Mouse (Mus musculus) spleen, postnatal 10 days (tissue): Measurements from ENCODE around the gene Irx6.

Source experiments
- DNase-seq, 2 experiments: peaks; one replicate each; pipeline ENCODE4 v3.0.0; 2021 to 2022; ENCODE audit warnings: low spot score in 2 of 2

The Irx6 gene

GRCm38 (mm10) chr8:92674244-92675128, at the start of gene Irx6:
Gene Irx6, plus strand, starts transcription at chr8:92674288.
- DNase-seq, result no peak

DNA sequence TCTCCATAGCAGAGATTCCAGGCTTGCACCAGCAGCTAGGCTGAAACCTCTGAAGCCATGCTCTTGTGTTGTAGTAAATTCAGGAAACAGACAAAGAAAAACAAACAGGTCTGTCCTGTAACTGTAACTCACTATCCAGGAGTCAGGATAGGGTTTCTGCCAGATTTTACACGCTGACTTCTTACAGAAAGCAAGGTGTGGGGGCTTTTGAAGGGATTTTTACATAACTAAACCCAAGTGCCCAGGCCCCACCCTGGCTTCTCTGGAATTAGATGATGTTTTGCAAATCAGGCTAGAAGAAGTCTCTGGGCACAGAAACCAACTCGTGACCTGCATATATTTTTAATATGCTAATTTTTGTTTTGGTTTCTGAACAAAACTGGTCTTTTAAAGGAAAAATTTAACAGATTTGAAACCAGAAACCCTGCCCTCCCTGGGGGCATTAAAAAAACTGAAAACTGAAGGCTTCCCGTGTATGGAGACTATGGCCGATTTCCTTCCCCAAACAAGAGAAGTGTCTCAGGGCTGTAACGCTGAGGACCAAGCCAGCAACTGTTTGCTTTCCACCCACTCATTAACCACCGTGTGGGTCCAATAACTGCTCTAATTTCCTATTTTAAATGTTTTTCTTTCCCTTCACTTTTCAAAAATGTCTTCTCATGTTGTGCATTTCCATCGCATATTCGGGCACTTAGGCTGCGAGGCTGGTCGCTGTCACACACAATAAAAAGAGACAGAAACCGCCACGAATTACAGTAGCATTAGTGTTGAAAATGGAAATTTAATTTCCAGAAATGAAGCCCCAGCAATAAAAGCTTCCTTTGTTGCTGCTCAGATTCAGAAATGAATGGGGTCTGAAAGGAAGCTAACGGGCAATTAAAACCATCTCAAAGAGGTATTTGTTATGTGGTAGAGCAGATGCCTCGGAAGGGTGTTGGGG, 45.1 kb upstream of the Irx6 start:
- DNase-seq, result no peak

DNA sequence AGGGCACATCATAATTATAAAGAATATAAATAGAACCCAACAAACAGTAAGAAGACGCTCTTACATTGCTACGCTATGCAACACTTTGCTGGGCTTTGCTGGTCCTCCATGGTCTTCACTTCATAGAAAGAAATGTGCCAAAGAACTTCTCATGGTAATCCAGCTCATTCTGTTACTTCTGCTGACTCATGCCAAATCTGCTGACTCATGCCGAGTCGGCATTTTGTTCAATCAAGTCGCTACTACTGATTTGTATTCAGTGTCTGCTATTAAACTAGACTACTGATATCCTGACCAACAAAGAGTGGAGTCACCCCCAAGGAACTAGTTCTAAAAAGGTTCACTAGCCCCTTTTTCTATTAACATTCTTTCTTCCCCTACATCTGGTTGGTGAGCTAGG, 40.9 kb upstream of the Irx6 start:
- DNase-seq, result no peak

GRCm38 (mm10) chr8:92640820-92641219, 33.3 kb upstream of the Irx6 start:
- DNase-seq, result no peak

GRCm38 (mm10) chr8:92646637-92647036, 27.5 kb upstream of the Irx6 start:
- DNase-seq, result no peak

- no peak for DNase-seq
These were observed 9.9 kb upstream of the Irx6 start for GRCm38 (mm10) chr8:92664207-92664606.

DNA sequence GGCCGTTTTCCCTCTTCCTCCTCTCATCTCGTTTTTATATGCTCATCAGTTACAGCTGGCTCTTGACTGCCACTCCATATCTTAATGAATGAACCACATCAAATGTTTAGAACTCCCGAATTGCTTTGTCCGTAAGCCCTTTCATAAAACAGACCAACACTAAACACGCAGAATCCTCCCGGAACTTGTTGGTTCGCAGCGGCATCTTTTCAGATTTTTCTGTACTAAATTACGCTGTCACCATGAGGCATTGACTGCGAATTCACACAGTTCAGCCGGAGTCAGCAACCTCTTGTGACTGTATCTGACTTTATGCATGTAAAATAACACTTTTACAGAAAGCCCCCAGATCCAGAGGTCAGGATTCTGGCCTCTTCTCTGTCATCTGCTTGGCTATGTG, 3.9 kb upstream of the Irx6 start:
- DNase-seq, result no peak

DNA sequence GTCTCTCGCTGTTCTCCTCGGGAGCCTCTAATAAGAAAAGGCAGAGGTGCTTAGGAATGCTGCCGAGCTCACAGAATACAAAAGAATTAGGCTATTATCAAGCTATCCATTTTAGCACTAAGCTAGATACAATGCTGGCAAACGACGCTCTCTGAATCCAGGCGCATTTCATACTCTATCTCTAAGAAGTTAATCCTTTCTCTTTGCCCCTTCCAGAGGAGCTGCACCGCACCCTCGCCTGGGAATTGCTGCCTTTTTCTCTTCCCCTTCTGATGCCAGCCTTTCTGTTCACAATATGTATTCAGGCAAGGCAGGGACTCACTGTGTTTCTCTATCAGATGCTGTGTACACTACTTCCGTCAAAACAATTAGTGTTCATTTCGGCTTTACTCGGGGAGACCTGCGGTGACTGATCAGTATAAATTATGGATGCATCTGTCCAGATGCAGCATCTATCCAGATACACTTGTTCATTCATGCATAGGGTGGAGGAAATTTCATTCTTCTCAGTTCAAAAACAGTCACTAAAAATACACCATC, 3.4 kb upstream of the Irx6 start:
- DNase-seq, result no peak

GRCm38 (mm10) chr8:92671892-92672291, 2.2 kb upstream of the Irx6 start:
- DNase-seq, result no peak

DNA sequence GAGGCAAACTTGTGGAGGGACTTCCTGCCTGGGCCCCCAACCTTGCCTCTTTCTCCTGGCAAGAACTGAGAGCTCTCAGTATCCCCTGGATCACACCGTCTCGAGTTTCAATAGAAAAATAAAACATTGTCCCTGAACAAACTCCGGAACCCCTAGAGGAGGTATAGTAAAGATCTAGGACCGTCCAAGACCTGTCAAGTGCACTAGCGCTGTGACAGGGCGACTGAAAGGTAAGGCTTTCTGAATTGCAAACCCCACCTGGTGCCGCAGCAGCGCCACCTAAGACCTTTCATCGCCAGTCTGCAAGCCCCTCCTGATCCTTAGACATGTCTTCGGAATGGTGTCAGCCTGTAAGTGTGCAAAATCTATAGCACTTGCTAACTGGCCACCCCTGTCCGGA, 987 bp upstream of the Irx6 start:
- DNase-seq, result no peak

- no peak for DNase-seq
These were observed 389 bp upstream of the Irx6 start for GRCm38 (mm10) chr8:92673555-92674243.

GRCm38 (mm10) chr8:92678407-92678806, 4.3 kb downstream of the Irx6 start:
- no peak for DNase-seq

- no peak for DNase-seq
These were observed 23.3 kb downstream of the Irx6 start for GRCm38 (mm10) chr8:92697361-92697760.

DNA sequence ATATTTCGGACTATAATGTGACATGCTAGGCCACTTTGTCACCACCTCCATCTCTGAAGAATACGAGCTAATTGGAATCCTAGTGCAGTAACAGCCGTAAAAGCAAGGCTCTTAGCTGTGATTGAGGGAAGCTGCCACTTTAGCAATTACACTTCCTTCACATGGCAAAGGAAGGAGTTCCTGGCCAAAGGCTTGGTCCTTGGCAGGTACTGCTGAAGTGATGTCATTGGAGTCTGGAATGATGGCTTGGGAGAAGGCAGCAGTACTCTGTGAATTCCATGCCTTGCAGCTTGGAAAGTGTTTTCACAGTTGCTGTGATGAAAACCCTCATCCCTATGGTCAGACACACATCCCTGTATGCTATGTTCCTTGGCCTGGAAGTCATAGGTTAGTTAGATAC, 24.3 kb downstream of the Irx6 start:
- DNase-seq, result no peak

GRCm38 (mm10) chr8:92699922-92700540, 25.9 kb downstream of the Irx6 start:
- no peak for DNase-seq

- DNase-seq, result no peak
These were observed 29.3 kb downstream of the Irx6 start for GRCm38 (mm10) chr8:92703375-92703774.

GRCm38 (mm10) chr8:92706311-92706710, 32.2 kb downstream of the Irx6 start:
- DNase-seq, result no peak

GRCm38 (mm10) chr8:92713286-92713685, 39.2 kb downstream of the Irx6 start:
- no peak for DNase-seq

GRCm38 (mm10) chr8:92717418-92717817, 43.3 kb downstream of the Irx6 start:
- no peak for DNase-seq

- DNase-seq, result no peak
These were observed 44.0 kb downstream of the Irx6 start for GRCm38 (mm10) chr8:92718057-92718456.

- DNase-seq, result no peak
These were observed 47.3 kb downstream of the Irx6 start for GRCm38 (mm10) chr8:92721266-92721935.
